Mouse (Mus musculus) c-Kit-negative CD71-positive TER-119-positive erythroid progenitor cells, embryonic 14.5 days (primary cell): ENCODE results near the gene Nmnat3.
"Not testable (repeated sequence)": the region's sequence is repeated elsewhere in the genome, so short reads cannot be mapped to it uniquely, and the experiment has no call there.

ENCODE experiments used
- DNase-seq: peaks from one replicate; pipeline ENCODE4 v3.0.0-alpha.2; 2013; ENCODE audit warnings: low read depth, low spot score

Gene Nmnat3

DNA sequence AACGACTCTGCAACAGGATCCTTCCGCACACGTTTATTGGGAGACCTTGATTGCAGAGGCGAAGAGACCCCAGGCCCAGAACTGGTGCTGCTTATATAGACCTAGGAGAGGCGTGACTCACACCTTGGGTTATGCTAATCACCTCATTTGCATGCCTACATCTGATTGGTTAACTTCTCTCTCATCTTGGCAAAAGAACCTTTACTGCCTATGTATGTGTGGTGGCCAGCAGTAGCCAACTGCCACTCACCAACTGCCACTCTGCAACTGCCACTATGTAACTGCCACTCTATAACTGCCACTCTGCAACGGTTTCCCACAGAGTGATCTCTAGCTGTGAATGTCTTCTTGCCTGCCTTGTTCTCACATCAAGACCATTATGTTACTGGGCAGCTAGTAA is at the start of gene Nmnat3:
Gene Nmnat3, plus strand, starts transcription at position 301 of the 400 bp plus-strand sequence.
- DNase-seq = not testable (repeated sequence)

DNA sequence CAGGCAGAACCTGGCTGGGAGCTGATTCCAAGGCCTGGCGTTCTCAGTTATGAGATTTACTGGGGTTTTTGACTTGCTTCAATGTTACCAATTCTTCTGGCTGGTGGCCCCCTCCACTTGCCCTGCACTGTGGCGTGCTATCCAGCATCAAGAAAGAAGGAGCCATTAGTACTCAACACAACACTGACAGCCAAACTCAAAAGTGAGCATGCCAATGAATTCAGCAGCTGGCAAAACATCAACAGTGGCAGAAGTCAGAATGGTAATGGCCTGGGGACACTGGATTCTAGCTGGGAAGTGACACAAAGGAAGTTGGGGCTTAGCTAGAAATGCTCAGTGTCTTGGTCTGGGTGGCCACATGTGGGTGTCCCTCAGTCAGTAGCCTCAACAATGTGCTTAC is 43.8 kb upstream of the Nmnat3 start:
- DNase-seq = no peak

DNA sequence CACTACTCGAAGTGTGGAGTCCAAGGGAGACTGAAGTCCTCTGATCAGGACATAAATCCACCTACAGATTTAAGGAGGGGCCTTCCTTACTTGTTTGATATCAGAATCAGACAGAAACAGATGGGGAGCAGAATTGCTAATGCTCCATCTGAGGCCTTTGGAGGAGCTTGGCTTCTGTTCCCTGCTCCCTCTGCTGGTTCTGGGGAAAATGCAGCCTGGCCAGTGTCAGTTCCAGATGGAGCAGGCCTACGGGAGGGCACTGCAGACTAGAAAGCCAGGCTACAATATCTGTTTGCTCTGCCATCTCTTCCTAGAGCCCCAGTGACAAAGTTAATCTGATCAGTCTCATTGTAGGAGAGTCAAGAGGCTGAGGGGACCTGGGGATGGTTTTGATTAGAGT is 43.0 kb upstream of the Nmnat3 start:
- no peak for DNase-seq

DNA sequence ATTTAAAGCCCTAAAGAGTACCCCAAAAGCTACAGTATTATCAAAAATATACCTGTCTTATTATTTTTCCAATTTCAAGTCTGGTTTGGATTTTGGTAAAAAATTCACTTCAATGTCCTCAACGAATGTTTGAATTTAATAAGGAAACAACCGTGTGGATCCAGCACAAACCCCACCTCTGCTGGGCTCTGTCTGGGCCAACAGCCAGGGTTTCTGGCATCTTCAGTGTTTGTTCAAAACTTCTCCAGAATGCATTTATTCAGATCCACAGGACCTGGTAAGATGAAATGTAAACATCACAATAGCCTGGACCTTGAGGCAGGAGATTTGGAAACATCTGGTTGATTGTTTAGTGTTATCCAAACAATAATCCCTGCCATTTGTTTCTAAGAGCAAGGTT is 42.0 kb upstream of the Nmnat3 start:
- DNase-seq = no peak

DNA sequence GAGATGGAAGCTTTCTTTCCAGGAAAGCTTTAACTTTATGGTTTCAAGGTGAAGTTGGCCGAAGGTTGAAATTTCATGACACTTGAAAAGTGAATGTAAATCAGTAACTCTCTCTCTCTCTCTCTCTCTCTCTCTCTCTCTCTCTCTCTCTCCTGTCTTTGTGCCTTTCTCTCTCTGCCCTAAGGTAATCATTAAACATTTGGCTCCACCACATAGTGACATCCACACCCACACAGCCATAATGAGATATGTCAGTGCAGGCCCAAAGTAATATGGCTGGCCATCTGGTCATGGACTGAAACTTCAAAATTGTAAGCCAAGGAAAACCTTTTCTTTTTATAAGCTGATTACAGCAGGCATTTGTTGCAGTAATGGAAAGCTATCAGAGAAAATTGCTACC is 40.9 kb upstream of the Nmnat3 start:
- no peak for DNase-seq

DNA sequence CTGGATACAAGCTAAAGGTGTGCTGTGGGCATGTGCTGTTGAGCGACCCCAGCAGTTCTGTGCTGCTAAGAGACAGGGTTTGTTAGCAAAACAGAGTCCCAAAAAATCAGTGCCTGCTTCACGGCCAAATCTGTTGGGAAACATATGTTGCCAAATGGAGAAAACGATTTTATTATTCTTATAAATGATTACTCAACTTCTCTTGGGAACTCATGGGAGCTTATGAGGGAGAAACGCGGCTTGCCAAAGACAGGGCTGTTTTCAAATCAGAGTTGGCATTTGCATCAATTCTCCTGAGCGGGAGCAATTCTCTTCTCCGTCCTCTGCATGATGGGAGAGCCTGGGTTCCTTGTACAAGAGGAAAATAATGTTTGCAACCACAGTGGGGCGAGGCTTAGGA is 27.0 kb upstream of the Nmnat3 start:
- no peak for DNase-seq

DNA sequence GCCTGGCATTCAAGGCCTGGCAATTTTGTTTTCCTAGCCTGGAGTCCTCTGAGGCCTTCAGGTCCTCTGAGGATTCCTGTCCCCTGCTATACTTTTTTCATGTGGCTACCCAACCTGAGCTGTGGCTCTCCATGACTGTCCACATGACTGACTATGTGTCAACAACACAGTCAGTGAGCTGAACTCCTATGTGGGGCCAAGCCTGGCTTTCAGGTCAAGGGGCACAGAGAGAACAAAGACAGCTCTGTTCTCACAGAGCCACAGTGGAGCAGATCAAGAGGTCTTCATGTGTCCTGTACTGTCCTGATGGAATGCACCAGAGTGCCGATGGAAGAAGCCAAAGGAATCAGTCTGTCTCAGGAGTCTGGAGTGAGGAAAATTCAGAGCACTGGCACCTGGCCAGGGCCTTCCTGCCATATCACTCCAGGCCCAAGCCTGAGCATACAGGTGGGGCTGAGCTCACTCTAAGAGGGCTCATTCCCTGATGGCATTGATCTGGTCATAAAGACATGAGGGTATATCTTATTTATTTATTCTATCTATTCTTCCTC is 25.7 kb upstream of the Nmnat3 start:
- no peak for DNase-seq

DNA sequence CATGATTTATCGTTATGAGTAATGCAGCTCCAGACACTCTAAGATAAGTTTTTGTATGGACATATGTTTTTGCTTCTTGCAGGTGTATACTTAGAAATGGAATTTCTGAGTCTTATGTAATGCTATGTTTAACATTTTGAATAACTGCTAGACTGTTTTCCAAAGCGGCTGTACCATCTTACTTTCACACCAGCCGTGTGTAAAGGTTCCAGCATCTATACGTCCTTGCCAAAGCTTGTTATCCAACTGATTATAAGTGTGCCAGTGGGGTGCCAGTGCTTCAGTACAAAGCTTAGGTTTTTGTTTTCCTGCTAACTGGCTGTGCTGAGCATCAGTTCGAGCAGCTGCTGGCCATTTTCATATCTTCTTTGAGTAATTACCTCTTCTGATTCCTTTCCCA is 22.3 kb upstream of the Nmnat3 start:
- DNase-seq = no peak

DNA sequence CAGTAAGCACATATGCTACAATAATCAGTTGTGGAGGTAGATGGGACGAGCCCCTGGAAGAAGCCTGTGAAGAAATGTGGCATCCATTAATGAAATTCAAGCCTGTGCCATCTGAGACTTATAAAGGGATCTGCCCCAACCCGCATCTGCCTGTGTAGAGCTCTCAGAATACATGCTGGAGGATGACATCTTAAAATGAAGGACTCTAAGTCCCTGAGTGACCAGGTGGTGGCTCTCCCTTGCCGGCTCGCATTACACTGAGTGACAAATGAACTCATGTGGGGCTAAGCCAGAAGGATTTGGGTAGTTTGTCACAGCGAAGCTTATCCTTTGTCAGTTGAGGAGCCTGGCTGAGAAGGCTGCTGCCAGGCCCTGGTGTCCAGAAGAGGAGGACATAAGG is 14.5 kb upstream of the Nmnat3 start:
- no peak for DNase-seq

DNA sequence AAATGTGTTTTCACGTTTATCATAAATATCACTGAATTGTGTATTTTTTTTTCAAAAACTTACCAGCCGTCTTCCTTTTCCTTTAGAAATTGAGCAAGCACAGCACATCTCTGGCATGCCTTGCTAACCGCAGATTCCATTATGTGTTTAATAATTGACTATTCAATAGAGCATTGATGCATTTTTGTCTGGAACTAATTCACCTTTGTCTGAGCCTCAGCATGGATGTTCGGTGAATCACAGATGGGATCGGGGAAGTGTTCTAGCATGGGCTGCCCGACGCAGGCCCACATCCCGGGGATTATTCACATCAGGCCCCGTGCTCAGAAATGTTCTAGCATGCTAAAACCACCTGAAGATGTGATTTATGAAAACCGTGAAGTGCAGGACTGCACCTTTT is 12.2 kb upstream of the Nmnat3 start:
- DNase-seq = no peak

DNA sequence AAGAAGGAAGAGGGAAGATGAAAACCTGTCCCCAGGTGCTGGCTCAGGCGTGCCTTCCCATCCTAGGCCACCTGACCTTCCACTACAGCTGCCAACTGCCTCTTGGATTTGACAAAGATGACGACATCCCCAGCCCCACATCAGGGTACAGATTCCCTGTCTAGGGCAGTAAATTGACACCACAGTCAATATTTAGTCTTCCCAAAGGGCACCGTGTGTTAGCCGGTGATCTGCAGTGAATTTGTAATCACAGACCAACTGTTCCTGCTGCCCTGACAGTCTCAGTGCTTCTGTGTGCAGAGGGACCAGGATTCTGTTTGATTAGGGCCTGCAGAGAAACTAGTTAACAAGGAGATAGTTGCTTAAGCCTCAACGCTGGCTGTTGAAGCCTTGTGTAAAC is 7.1 kb upstream of the Nmnat3 start:
- no peak for DNase-seq

DNA sequence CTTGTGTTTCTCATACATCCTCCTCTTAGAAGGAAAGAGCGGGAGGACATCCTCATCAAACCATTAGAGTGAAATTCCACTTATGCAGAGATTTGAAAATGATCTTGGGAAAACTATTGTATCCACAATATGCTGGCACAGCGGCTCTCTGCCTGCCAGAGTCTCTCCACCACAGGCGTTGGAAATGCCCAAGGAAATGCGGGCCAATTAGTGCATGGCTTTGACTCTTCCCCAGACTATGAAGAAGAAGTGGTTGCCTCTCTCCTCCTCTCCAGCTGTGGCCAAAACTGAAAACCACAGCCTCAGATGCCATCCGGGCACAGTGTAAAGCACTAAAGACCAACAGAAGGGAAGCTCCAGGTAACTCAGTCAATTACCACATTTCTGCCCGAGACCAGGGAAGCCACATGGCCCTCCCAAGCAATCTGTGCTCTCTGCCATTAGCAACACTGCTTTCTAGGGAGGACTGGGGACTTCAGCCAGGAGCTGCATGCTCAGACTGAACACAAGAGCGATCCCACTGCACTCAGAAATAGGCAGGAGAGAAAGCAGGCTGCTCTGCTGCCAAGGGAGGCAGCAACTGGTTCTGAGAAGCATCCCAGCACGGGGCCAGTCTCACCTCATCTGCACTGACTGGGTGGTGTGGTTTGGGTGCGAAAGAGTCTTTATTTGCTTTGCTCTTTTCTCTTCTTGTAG is 1.5 kb upstream of the Nmnat3 start:
- DNase-seq = no peak

DNA sequence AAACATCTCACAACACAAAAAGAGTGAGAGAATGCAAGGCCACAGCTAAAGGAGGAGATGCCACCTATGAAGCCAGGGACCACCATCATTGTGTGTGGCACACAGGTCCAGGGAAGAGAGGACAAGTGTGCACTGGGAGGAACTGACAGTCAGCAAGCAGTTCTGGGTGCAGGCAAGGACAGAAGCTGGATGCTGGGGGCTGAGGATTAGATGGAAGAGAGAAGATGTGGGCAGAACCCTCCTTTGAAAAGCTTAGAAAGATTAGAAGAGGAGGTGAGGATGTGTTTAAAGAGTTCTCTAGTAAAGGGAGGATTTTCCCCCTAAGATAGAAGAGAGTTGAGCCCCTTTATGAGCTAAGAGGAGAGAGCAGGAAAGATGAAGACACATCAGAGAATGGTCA is 2.4 kb downstream of the Nmnat3 start:
- DNase-seq = no peak

DNA sequence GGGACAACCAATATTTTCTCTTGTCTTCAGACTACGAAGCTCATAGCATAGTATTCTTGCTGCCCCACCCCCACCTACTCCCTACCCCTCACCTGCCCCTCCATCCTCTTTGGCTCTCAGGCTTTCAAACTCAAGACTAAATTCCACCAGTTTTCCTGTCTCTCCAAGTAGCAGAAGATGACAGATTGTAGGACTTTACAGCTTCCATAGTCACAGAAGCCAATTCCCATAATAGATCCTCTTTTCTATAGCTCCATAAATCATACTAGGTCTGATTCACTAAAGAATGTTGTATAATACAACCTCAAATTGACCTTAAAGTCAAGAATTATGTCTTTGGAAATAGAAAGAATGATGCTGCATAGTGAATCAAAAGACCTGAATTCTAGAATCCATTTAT is 3.4 kb downstream of the Nmnat3 start:
- DNase-seq = no peak

DNA sequence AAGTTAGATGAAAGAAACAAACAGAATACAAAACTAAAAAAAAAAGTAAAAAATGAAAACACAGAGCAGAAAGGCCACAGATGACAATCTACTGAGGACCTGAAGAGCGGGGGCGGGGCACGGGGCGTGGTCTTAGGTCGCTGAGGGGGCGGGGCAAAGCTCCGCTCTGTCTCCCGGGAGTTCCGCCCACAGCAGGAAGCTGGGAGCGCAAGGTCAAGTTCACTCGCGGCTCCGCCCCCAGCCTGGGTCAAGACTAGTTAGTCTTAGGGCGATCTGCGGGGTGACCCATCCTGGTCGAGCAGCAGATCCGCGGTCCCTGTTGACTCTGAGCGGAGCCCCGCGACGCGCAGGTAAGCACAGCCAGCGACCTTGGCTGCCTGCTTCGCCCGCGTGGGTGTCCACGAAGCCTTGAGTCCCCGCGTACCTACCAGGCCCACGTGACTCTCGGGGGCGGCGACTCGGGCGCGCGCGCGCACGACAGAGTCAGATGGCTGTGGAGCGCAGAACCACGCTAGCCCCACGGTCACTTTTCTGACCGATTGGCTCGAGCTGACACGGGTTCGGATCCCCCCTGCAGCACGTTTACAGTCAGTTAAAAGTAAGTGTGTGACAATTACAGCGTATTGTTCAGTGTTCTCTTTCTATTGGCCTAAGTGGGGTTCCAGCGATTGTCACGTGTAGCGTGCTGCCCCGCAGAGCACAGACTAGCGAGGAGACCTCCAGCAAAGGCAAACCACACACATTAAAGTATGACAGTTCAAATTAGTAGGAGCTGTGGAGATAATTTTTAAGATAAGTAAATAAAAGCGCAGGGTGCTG is 9.4 kb downstream of the Nmnat3 start:
- DNase-seq = peak; percentile 95

DNA sequence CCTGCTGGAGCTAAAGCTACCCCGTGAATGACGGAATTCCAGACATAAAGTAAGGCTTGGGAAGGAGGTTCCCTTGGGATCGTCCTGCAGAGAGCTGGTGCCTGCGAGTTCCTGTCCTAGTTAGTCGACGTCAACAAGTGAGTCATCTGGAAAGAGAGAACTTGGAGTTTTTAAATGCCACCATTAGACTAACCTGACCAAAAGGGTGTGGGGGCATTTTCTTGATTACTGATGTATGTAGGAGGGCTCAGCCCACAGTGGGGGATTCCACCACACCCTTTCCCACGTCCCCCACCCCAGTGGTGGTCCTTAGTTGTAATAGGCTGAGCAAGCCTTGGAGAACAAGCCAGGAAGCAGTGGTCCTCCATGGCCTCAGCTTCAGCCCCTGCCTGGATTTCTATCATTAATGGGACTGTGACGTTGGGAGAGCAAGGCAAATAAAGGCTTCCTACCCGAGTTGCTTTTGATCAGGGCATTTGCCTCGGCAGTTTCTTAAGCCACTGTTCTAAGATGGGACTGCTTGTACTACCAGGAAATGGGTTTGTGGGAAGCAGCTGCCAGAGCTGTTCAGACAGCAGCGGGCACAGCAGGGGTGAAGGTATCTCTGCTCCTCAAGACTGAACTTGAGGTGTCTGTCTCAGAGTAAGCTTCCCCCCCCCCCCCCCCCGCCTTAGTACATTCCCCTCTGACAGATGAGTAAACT is 10.2 kb downstream of the Nmnat3 start:
- peak; percentile 41 for DNase-seq

DNA sequence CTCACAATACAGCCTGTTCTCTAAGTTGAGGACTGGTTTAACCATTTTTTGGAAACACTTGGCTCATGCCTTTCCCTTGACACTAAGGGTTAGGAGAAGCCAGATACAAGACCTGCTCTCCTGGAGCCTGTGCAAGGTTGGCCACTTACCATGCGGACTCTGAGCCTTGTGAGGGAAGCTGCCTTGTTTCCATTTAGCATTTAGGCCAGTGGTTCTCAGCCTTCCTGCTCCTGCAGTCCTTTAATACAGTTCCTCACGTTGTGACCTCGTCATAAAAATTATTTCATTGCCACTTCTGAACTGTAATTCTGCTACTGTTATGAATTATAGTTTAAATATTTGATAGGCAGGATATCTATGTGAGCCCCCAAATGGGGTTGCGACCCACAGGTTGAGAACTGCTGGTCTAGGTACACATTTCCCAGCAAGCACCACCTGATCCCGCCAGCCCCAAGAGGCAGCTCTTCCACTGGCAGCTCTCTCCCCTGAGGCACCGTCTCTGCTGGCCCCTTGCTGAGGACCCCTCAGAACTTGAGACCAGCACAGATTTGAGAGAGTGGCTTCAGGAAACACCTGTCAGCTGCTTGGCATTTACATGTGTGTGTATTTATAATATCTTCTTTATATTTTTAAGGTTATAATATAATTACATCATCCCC is 10.8 kb downstream of the Nmnat3 start:
- peak; percentile 36 for DNase-seq

DNA sequence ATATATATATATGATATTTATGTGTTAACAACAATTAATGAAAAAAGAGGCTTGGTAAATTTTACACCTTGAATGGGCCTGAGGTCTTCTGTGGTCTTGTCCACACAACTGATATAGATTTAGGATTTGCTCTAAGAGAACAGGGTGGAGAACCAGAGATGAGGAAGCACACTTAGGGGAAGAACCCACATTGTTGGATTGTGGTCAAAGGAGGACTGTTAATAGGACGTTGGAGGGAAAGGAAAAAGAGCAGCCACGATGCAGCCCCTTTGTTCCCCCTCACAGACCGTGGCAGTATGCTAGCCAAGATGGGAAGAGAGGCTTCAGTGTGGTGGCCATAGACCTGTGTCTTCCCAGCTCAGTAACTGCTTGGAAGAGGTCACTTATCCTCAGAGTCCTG is 11.5 kb downstream of the Nmnat3 start:
- no peak for DNase-seq

DNA sequence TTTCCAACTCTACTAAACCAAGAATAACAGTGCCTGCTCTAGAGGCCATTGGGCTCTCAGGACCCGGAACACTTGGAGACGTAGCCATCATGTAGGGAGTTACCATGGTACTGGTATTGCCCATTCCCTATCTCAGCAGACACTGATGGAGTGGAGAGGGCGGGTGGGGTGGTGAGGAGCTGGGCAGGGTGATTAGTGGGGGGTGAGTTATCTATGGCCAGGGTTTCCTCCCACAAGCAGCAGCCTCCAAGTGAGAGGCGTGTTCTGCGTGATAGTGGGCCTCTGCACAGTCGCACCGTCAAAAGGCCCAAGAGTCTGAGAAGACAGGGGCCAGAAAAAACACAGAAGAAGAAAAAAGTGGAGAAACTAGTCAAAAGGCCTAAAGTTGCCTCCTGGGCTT is 12.0 kb downstream of the Nmnat3 start:
- peak; percentile 78 for DNase-seq

DNA sequence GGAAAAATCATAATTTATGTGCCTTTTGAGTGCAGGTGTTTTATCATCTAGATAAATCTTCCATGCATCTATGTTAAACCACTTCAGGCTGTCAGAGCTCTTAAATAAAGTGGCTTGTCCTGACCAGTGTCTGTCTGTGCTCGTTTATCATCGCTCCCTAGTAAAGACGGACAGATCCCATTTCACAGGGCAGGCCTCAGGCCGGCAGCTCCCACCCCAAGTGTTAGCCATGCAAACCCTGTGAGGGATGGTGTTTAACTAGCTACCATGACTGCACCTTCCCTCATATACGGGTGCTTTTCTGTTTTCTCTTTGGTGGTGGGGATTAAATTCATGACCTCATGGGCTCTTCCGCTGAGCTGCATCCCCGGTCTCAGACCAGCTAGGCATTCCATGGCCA is 13.3 kb downstream of the Nmnat3 start:
- no peak for DNase-seq

DNA sequence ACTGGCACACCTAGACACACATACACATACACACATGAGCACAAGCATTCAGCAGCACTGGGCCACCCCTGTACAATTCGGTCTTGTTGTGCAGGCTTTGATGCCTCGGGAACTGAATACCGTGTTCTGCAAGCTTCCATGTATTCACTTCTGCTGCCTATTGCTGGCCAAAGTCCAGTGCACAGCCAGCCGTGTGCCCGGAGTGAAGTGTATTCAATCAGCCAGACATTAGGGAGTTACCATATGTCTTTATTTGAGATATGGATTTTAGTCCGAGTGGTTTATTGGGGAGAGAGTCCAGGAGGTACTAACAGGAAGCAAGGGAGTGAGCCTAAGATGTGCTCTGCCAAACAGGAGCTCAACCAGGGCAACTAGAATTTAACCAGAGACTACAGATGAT is 19.8 kb downstream of the Nmnat3 start:
- no peak for DNase-seq
